Mouse (Mus musculus) thymus, postnatal 0 days (tissue): ENCODE results near the gene Tepsin. TPM values are rescaled to one million over a fixed set of nuclear protein-coding genes. Genes with fewer than 3 reads are reported as not detected.

Experiments used
- DNase-seq: peaks from one replicate; pipeline ENCODE4 v3.0.0-alpha.2; 2015; ENCODE audit warnings: low spot score
- polyA plus RNA-seq: library from polyadenylated mRNA; unstranded; fragments of >200 nt; fragmentation: Nextera tagmentation; extraction: Ambion mirVana; gene quantifications from 2 replicates; pipeline ENCODE4 v1.2.1, GENCODE M21; 2015

Gene Tepsin
- polyA plus RNA-seq, 1 experiment from 2014 or later, result 12.3 TPM

- no peak for DNase-seq
Measured at GRCm38 (mm10) chr11:120064668-120065040, 33.9 kb downstream of the Tepsin start.

GRCm38 (mm10) chr11:120064006-120064667, 34.4 kb downstream of the Tepsin start:
- no peak for DNase-seq

- DNase-seq, result no peak
Measured at GRCm38 (mm10) chr11:120063326-120063725, 35.2 kb downstream of the Tepsin start.

GRCm38 (mm10) chr11:120060634-120061033, 37.9 kb downstream of the Tepsin start:
- DNase-seq, result no peak

- DNase-seq, result no peak
Measured at GRCm38 (mm10) chr11:120055953-120056732, 42.4 kb downstream of the Tepsin start.

GRCm38 (mm10) chr11:120053846-120054245, 44.7 kb downstream of the Tepsin start:
- no peak for DNase-seq

GRCm38 (mm10) chr11:120052274-120052673, 46.3 kb downstream of the Tepsin start:
- DNase-seq, result no peak

- peak; percentile 33 for DNase-seq
Measured at GRCm38 (mm10) chr11:120051124-120051811, 47.3 kb downstream of the Tepsin start.

GRCm38 (mm10) chr11:120049067-120049466, 49.5 kb downstream of the Tepsin start:
- no peak for DNase-seq

- peak; percentile 50 for DNase-seq
Measured at GRCm38 (mm10) chr11:120048252-120048556, 50.3 kb downstream of the Tepsin start.

GRCm38 (mm10) chr11:120047531-120048251, 50.8 kb downstream of the Tepsin start:
- DNase-seq, result no peak

- DNase-seq, result no peak
Measured at GRCm38 (mm10) chr11:120046553-120047191, 51.9 kb downstream of the Tepsin start, which contains the start of gene Aatk. Gene Aatk (minus strand): TSS chr11:120047167.

- no peak for DNase-seq
Measured at GRCm38 (mm10) chr11:120045839-120046552, 52.5 kb downstream of the Tepsin start.

GRCm38 (mm10) chr11:120045341-120045740, 53.2 kb downstream of the Tepsin start:
- DNase-seq, result no peak

- DNase-seq, result no peak
Measured at GRCm38 (mm10) chr11:120042141-120042838, 56.2 kb downstream of the Tepsin start.

GRCm38 (mm10) chr11:120041191-120042123, 57.1 kb downstream of the Tepsin start:
- DNase-seq, result no peak
